Mouse (Mus musculus) thymus, adult 2 months (tissue): ENCODE measurements around the gene Zfp473.

Experiments used
- CTCF ChIP-seq: fragments of 200-500 bp; IDR thresholded peaks from 2 replicates; pipeline ENCODE4 v1.5.1; 2012; ENCODE audit warnings: mild to moderate bottlenecking, control low read depth, low read length, moderate library complexity, borderline replicate concordance; ENCODE audit not compliant: control insufficient read depth, poor library complexity, insufficient read depth; ENCODE audit errors: extremely low read depth
- POLR2A ChIP-seq: fragments of 200-500 bp; IDR thresholded peaks from 2 replicates; pipeline ENCODE4 v1.6.1; 2012; ENCODE audit warnings: mild to moderate bottlenecking, low read length, control low read depth, moderate library complexity; ENCODE audit not compliant: control insufficient read depth, poor library complexity, insufficient read depth; ENCODE audit errors: extremely low read depth

GRCm38 (mm10) chr7:44790066-44790465, 39.2 kb upstream of the Zfp473 start:
- TF ChIP-seq CTCF (no peak), POLR2A (no peak)
